Mouse (Mus musculus) ovary, adult 18-20 months (tissue): ENCODE data around the gene Agps.

Experiments used
- DNase-seq: peaks from one replicate; pipeline ENCODE4 v3.0.0; 2022; ENCODE audit warnings: low spot score, mixed read lengths

The Agps gene

GRCm38 (mm10) chr2:75828931-75829610 lies 2.9 kb upstream of the Agps start:
- DNase-seq: no peak

GRCm38 (mm10) chr2:75830233-75830632 lies 1.7 kb upstream of the Agps start:
- no peak for DNase-seq

- DNase-seq: no peak
Observed at GRCm38 (mm10) chr2:75832781-75833180, 804 bp downstream of the Agps start.

- no peak for DNase-seq
Observed at GRCm38 (mm10) chr2:75834492-75834891, 2.5 kb downstream of the Agps start.

- no peak for DNase-seq
Observed at GRCm38 (mm10) chr2:75842302-75842701, 10.3 kb downstream of the Agps start.

- DNase-seq: no peak
Observed at GRCm38 (mm10) chr2:75847708-75848107, 15.7 kb downstream of the Agps start.

GRCm38 (mm10) chr2:75852483-75852882 lies 20.5 kb downstream of the Agps start:
- DNase-seq: no peak

- no peak for DNase-seq
Observed at GRCm38 (mm10) chr2:75854136-75854535, 22.2 kb downstream of the Agps start.

GRCm38 (mm10) chr2:75861115-75861514 lies 29.1 kb downstream of the Agps start:
- no peak for DNase-seq

GRCm38 (mm10) chr2:75869604-75870003 lies 37.6 kb downstream of the Agps start:
- DNase-seq: no peak

GRCm38 (mm10) chr2:75874008-75874559 lies 42.1 kb downstream of the Agps start:
- no peak for DNase-seq

- no peak for DNase-seq
Observed at GRCm38 (mm10) chr2:75879791-75880190, 47.8 kb downstream of the Agps start.

GRCm38 (mm10) chr2:75883543-75883942 lies 51.6 kb downstream of the Agps start:
- DNase-seq: no peak

- DNase-seq: no peak
Observed at GRCm38 (mm10) chr2:75891981-75892380, 60.0 kb downstream of the Agps start.

- DNase-seq: no peak
Observed at GRCm38 (mm10) chr2:75895711-75896110, 63.7 kb downstream of the Agps start.

GRCm38 (mm10) chr2:75900281-75900680 lies 68.3 kb downstream of the Agps start:
- no peak for DNase-seq

GRCm38 (mm10) chr2:75901869-75902268 lies 69.9 kb downstream of the Agps start:
- DNase-seq: no peak

GRCm38 (mm10) chr2:75907142-75907541 lies 75.2 kb downstream of the Agps start:
- DNase-seq: no peak

GRCm38 (mm10) chr2:75915040-75915439 lies 83.1 kb downstream of the Agps start:
- no peak for DNase-seq

GRCm38 (mm10) chr2:75923807-75924340 lies 91.9 kb downstream of the Agps start:
- DNase-seq: no peak

- DNase-seq: no peak
Observed at GRCm38 (mm10) chr2:75926061-75926460, 94.1 kb downstream of the Agps start.

GRCm38 (mm10) chr2:75928011-75928410 lies 96.0 kb downstream of the Agps start:
- DNase-seq: no peak

- DNase-seq: no peak
Observed at GRCm38 (mm10) chr2:75929141-75929540, 97.2 kb downstream of the Agps start.
